Mouse (Mus musculus): Measurements from ENCODE around the gene Mfap5.
A peak's percentile ranks its signal among the peaks of the same experiment; 100 is the strongest.
"Not testable (repeated sequence)": the region's sequence is repeated elsewhere in the genome, so short reads cannot be mapped to it uniquely, and the experiment has no call there.

Mfap5 gene

GRCm38 (mm10) chr6:122512914-122513878 is 7.6 kb downstream of the Mfap5 start:
- peak; percentile 42 for DNase-seq (ENCODE audit: extremely low read depth, insufficient read length, low spot score)

GRCm38 (mm10) chr6:122514312-122514711 is 8.7 kb downstream of the Mfap5 start:
- no peak for DNase-seq (ENCODE audit: extremely low read depth, insufficient read length, low spot score)

- not testable (repeated sequence) for DNase-seq (ENCODE audit: extremely low read depth, insufficient read length, low spot score)
These were observed 10.1 kb downstream of the Mfap5 start for GRCm38 (mm10) chr6:122515762-122516161.

DNA sequence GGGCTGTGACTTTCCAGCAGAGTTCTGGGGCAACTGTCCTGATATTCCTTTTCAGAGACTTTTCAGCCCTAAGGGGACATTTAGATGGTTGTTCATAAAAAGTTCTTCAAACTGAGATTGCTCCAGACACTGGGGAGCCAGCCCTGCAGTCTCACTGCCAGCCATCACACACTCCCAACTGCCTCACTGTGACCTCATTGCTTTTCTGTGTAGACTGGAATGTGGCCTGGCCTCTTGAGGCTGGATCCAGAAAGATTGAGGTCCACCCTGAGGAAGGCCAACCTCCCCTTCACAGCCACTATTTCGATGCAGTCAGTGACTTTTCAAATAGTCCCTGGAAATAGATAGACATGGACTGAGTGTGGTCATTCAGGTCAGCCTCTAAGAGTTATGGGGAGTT is 12.0 kb downstream of the Mfap5 start:
- DNase-seq (ENCODE audit: extremely low read depth, insufficient read length, low spot score), result no peak

DNA sequence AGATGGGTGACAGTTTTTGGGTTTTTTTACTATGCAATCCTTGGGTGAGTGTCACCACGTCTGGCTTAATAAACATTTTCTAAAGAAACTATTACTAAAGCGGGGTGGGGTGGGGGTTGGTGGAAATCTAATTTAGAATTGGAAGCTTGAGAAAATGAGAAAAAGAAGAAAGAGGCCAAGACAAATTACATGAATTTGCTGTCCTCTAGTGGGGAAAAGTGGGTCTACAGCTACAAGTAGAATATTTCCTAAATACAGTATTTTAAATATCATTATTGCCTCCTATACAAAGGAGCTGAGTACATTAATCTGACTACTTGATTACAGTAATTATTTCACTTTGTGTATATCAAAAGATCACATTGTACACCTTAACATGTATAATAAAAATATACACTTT is 13.7 kb downstream of the Mfap5 start:
- DNase-seq (ENCODE audit: extremely low read depth, insufficient read length, low spot score), result no peak

- peak; percentile 29 for DNase-seq (ENCODE audit: extremely low read depth, insufficient read length, low spot score)
These were observed 16.9 kb downstream of the Mfap5 start for GRCm38 (mm10) chr6:122522595-122522994.

DNA sequence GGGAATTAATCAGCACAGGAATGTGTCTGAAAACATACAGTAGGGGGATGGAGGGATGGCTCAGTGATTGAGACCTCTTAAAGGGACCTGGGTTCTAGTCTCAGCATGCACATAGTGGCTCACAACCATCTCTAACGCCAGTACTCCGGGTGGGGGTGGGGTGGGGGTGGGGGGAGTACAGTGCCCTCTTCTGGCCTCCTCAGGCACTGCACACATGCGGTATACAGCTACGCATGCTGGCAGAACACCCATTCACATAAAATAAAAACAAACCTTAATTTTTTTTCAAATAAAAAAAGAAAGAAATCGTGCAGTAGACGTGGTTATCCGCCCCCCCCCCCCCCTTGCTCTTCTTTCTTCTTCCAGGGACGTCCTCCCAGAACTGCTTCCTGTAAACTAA is 17.6 kb downstream of the Mfap5 start:
- no peak for DNase-seq (ENCODE audit: extremely low read depth, insufficient read length, low spot score)

GRCm38 (mm10) chr6:122527596-122527995 is 22.0 kb downstream of the Mfap5 start:
- no peak for DNase-seq (ENCODE audit: extremely low read depth, insufficient read length, low spot score)

DNA sequence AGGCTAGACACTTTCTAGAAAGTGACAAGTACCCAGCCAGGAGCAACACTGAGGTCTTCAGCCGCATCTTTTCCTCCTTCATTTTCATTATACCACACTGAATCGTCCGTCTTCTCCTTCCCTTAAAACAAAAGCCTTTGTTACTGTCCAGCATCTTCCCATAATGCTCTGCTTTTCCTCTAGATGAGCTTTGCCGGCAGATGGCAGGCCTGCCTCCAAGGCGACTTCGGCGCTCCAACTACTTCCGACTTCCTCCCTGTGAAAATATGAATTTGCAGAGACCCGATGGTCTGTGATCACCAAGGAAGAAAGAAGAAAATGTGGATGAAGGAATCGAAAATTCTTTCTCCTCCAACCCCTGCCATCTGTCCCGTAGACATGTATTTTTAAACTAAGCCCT is 22.5 kb downstream of the Mfap5 start:
- no peak for DNase-seq (ENCODE audit: extremely low read depth, insufficient read length, low spot score)

GRCm38 (mm10) chr6:122531466-122532174 is 26.0 kb downstream of the Mfap5 start:
- DNase-seq (ENCODE audit: extremely low read depth, insufficient read length, low spot score), result no peak

DNA sequence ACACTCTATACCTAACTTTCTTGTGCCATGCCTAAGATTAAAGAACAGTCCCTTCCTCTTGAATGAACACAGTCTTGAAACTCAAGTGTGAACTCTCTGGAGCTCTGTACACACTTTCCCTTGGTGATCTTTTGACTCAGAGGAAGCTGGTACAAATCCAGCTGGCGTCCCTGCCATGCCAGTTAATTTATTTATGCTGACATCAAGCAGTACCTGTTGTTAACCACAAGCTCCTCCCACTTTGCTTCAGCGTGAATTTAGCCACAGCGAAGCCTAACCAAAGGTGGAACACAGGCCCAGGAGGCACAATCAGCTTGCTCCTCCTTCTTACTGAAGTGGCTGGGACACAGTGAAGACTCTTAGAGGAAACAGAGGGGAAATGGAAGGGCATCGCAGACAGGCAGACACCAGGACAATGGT is 27.2 kb downstream of the Mfap5 start:
- no peak for DNase-seq (ENCODE audit: extremely low read depth, insufficient read length, low spot score)

DNA sequence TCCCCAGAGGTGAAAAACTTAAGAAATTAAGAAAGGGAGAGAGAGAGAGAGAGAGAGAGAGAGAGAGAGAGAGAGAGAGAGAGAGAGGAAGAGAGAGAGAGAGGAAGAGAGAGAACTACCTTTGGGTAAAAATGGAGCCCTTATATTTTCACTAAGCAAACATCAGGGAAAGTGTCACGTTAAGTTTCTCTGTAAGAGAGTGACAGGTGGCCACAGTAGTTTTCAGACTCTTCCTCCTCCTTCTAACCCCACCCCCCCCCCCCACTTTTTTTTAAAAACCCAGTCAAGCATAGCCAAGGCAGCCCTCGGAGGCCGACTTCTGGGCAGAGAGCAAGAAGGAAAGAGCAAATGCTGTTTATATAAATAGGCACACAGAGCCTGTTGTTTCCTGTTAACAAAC is 28.4 kb downstream of the Mfap5 start:
- DNase-seq (ENCODE audit: extremely low read depth, insufficient read length, low spot score), result no peak

GRCm38 (mm10) chr6:122539564-122539963 is 33.9 kb downstream of the Mfap5 start:
- DNase-seq (ENCODE audit: extremely low read depth, insufficient read length, low spot score), result no peak

DNA sequence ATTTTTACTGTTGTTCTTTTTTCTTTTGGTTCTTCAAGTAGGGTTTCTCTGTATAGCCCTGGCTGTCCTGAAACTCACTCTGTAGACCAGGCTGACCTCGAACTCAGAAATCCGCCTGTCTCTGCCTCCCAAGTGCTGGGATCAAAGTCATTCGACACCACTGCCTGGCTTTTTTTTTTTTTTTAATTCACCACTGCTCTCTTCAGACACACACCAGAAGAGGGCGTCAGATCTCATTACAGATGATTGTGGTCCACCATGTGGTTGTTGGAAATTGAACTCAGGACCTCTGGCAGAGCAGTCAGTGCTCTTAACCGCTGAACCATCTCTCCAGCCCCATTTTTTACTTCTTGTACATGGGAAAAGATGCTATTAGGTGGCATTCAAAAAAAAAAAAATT is 36.8 kb downstream of the Mfap5 start:
- DNase-seq (ENCODE audit: extremely low read depth, insufficient read length, low spot score), result not testable (repeated sequence)

GRCm38 (mm10) chr6:122543574-122543973 is 37.9 kb downstream of the Mfap5 start:
- no peak for DNase-seq (ENCODE audit: extremely low read depth, insufficient read length, low spot score)

DNA sequence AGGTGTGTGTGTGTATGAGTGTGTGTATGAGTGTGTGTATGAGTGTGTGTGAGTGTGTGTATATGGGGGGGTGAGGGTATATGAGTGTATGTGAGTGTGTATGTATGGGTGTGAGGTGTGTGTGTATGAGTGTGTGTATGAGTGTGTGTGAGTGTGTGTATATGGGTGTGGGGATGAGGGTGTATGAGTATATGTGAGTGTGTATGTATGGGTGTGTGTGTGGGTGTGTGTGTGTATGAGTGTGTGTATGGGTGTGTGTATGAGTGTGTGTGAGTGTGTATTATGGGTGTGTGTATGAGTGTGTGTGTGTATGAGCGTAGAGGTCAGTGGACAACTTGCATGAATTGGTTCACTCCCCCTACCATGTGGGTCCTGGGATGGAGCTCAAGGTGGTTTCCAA is 39.0 kb downstream of the Mfap5 start:
- no peak for DNase-seq (ENCODE audit: extremely low read depth, insufficient read length, low spot score)

GRCm38 (mm10) chr6:122545289-122545882 is 39.7 kb downstream of the Mfap5 start:
- peak; percentile 80 for DNase-seq (ENCODE audit: extremely low read depth, insufficient read length, low spot score)

DNA sequence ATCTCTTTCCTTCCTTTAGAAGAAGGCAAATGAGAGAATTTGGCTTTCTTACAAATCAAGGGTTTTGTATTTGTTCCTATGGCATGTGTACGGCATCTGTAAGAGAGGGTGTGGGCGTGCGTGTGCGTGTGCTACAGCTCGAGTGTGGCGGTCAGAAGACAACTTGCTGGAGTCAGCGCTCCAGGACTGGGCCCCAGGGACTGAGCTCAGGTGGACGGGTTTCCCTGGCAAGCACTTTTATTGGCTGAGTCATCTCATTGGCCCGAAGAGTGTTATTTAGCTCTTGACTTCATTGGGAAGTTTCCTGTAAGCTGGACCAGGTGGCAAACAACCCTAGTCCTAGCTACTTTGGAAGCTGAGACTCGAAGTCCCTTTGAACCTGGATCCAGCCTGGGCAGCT is 40.3 kb downstream of the Mfap5 start:
- DNase-seq (ENCODE audit: extremely low read depth, insufficient read length, low spot score), result peak; percentile 86

DNA sequence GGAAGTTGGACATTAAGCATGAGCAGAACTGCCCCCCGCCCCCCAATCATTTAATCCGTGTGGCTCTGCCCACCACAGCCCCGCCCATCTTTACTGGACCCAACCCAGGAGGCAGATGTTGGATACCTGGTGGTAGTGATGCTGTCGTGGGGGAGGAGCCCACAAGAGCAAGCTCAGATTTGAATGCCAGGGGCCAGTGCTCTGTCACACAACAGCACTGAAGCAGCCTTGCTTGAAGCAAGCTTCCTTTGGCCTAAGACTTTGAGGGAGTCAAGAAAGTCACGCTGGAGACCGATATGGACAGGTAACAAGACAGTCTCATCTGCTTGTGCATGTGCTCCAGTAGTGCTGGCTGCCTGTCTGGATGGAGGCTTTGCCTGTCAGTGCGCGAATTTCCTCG is 48.0 kb downstream of the Mfap5 start, which contains the start of gene Aicda:
Aicda (plus strand) TSS at position 196 of the 400 bp plus-strand sequence.
- DNase-seq (ENCODE audit: extremely low read depth, insufficient read length, low spot score), result no peak

- DNase-seq (ENCODE audit: extremely low read depth, insufficient read length, low spot score), result no peak
These were observed 48.5 kb downstream of the Mfap5 start for GRCm38 (mm10) chr6:122554102-122554501.

GRCm38 (mm10) chr6:122555266-122555665 is 49.6 kb downstream of the Mfap5 start:
- no peak for DNase-seq (ENCODE audit: extremely low read depth, insufficient read length, low spot score)

All from 3134 (cell line).